Mouse (Mus musculus): Measurements from ENCODE around the gene Prpf6.

DNA sequence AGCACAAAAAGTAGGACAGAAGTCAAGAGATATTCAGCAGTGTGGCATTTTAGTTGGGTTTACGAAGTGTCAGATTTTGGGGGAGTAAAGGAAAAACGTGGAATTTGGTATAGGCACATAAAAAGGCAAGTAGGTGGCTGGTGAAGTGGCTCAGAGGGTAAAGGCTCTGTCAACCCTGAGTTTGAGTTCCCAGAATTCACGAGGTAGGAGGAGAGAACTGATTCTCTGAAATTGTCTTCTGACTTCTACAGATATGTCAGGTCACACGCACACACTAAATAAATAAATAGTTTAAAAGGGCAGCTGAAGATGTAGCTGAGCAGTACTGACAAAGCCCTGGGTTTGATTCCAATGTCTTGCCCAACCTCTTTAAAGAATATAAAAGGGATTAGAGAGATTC lies 10.7 kb downstream of the Prpf6 start:
- TF ChIP-seq CTCF (IDR thresholded peaks at IDR 0.05; ENCODE audit: control insufficient read depth, insufficient read depth, low read length), result no peak
- no peak for TF ChIP-seq POLR2A (IDR thresholded peaks at IDR 0.05; ENCODE audit: borderline replicate concordance, control insufficient read depth, low read depth, low read length)
